Mouse (Mus musculus): ENCODE results near the gene Myadm. TPM values are rescaled to one million over a fixed set of nuclear protein-coding genes. Genes with fewer than 3 reads are reported as not detected.

Myadm gene
- polyA plus RNA-seq, 1 experiment from 2014 or later: 105 TPM

DNA sequence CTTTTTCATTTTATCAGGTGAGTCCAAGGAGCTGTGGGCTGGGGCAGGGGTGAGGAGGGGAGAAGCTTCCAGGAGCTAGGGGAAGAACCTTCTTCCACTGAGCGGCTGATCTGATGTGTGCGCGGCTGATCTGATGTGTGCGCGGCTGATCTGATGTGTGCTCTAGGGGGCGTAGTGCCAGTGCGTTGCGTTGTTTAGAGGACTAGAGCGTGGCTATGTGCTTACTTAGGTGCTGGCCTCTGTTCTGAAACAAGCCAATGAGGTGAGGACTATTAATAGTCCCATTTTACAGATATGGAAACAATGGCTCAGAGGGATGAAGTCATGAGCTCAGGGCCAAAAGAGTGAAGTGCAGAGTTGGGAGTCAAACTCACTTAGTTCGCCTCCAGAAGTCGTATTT, 50.1 kb downstream of the Myadm start:
- H3K36me3 ChIP-seq: peaks cover 26% of the 10 kb centered on the region
- no peak overlapping the region for H3K9ac ChIP-seq
- no peak for ATAC-seq (ENCODE audit: insufficient number of reproducible peaks, low FRiP score, low TSS enrichment, low read depth)
- no peak overlapping the region for H3K4me2 ChIP-seq (replicated peaks)
- H3K4me1 ChIP-seq: 0 out of 2 replicates have a peak, but pooled peaks cover under 1% of the 10 kb centered on the region
- no peak overlapping the region for H3K27ac ChIP-seq (replicated peaks)
- H3K4me3 ChIP-seq (replicated peaks): no peak overlapping the region
- 89% methylated on average over 11 of the region's 11 CpGs for WGBS
- no peaks in the 10 kb centered on the region for H3K9me3 ChIP-seq (replicated peaks)
- H3K27me3 ChIP-seq: no peaks in the 10 kb centered on the region

DNA sequence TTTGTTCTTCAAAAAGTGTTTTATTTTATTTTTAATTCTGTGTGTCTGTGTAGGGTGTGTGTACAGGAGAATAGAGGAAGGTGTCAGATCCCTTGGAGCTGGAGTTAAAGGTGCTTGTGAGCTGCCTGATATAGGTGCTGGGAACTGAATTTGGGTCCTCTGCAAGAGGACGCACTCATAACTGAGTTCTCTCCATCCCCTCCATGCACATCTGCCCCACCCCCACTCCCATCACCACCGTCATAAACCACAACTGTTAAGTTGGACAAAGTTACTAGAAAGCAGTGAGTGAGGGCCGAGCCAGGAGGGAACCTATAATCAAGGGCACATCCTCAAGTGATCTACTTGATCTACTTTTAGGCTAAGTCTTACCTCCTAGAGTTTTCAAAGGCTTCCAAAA, 55.0 kb downstream of the Myadm start:
- WGBS: 79% methylated on average over 3 of the region's 3 CpGs
- H3K4me1 ChIP-seq: no peaks in the 10 kb centered on the region
- H3K9me3 ChIP-seq (replicated peaks): no peaks in the 10 kb centered on the region
- ATAC-seq (ENCODE audit: insufficient number of reproducible peaks, low FRiP score, low TSS enrichment, low read depth): no peak
- H3K27ac ChIP-seq (replicated peaks): no peak overlapping the region
- H3K9ac ChIP-seq: no peak overlapping the region
- H3K4me2 ChIP-seq (replicated peaks): no peak overlapping the region
- H3K27me3 ChIP-seq: no peaks in the 10 kb centered on the region
- no peak overlapping the region for H3K4me3 ChIP-seq (replicated peaks)
- H3K36me3 ChIP-seq: peaks cover 32% of the 10 kb centered on the region

DNA sequence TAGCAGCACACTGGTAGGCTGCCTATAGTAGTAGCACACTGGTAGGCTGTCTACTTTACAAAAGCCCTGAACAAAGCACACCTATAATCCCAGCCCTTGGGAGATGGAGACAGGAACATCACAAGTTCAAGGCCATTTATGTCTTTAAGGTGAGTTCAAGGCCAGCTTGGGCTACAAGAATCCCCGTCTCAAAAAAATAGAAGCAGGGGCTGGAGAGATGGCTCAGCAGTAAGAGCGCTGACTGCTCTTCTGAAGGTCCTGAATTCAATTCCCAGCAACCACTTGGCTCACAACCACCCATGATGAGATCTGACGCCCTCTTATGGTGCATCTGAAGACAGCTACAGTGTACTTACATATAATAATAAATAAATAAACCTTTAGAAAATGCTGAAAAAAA, 56.4 kb downstream of the Myadm start:
- ATAC-seq (ENCODE audit: insufficient number of reproducible peaks, low FRiP score, low TSS enrichment, low read depth): no peak
- H3K4me3 ChIP-seq (replicated peaks): no peak overlapping the region
- WGBS: 95% methylated on average over 3 of the region's 3 CpGs
- no peak overlapping the region for H3K4me2 ChIP-seq (replicated peaks)
- no peak overlapping the region for H3K9ac ChIP-seq
- no peaks in the 10 kb centered on the region for H3K9me3 ChIP-seq (replicated peaks)
- no peak overlapping the region for H3K27ac ChIP-seq (replicated peaks)
- H3K27me3 ChIP-seq: no peaks in the 10 kb centered on the region
- H3K36me3 ChIP-seq: peaks cover 43% of the 10 kb centered on the region
- H3K4me1 ChIP-seq: no peaks in the 10 kb centered on the region

DNA sequence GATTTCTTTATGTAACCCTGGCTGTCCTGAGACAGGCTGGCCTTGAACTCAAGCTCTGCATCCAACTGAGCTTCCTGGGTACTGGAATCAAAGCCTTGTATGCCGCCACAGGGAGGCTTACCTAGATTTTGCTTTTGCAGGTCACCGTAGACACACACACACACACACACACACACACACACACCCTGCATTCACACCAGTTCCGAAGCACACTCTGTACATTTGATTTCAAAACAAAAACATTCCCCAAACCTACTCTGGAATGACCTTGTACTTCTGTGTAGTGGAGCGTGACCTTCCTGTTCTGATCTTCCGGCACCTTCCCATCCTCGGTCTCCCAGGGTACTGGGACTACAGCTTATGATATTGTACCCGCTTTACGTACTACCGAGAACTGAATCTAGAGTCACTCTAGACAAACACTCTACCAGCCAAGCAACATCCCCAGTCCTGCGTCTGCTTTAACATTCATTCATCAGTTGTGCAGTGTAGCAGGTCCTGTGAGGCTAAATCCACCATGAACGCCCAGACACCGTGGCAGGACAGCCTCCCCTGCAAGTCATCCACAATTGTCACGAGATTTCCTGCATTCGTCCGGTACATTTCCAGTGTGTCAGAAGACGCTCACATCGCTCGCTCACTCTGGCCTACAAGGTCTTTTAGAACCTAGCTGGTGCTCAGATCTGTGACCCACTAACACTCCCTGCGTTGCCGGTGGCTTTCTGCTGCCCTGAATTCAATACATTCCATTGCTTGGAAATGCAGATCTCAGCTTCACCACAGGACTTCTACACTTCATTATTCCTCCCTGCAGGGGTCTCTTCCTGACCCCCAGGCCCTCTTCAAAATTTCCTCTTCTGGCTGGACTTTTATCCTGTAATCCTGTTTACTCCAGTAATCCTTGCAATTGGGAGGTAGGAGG, 58.7 kb downstream of the Myadm start:
- no peak for ATAC-seq (ENCODE audit: insufficient number of reproducible peaks, low FRiP score, low TSS enrichment, low read depth)
- Histone ChIP-seq H3K9ac (no peak overlapping the region), H3K4me2 (replicated peaks) (no peak overlapping the region), H3K27ac (replicated peaks) (no peak overlapping the region), H3K4me1 (no peaks in the 10 kb centered on the region), H3K36me3 (peaks cover 43% of the 10 kb centered on the region), H3K4me3 (replicated peaks) (no peak overlapping the region), H3K9me3 (replicated peaks) (no peaks in the 10 kb centered on the region), H3K27me3 (no peaks in the 10 kb centered on the region)
- WGBS: 52% methylated on average over 20 of the region's 20 CpGs

DNA sequence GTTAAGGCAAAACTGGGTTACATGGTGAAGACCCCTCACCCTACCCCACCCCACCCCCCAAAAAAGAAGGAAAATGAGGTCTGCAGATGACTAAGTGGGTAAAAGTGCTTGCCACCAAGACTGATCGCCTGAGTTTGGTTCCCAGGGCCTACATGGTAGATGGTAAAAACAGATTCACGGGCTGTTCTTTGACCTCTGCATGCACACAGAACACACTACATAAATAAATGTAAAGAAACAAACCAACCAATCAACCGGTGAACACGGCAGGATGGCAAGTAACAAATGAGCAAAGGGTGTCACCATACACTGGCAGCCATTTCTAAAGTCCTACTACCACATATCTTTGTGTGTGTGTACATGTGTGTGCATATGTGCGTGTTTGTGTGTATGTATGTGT, 59.4 kb downstream of the Myadm start:
- H3K27me3 ChIP-seq: no peaks in the 10 kb centered on the region
- H3K27ac ChIP-seq (replicated peaks): no peak overlapping the region
- ATAC-seq (ENCODE audit: insufficient number of reproducible peaks, low FRiP score, low TSS enrichment, low read depth): no peak
- H3K4me2 ChIP-seq (replicated peaks): no peak overlapping the region
- H3K36me3 ChIP-seq: peaks cover 37% of the 10 kb centered on the region
- no peak overlapping the region for H3K4me3 ChIP-seq (replicated peaks)
- H3K9me3 ChIP-seq (replicated peaks): no peaks in the 10 kb centered on the region
- WGBS: 73% methylated on average over 5 of the region's 5 CpGs
- no peaks in the 10 kb centered on the region for H3K4me1 ChIP-seq
- H3K9ac ChIP-seq: no peak overlapping the region

DNA sequence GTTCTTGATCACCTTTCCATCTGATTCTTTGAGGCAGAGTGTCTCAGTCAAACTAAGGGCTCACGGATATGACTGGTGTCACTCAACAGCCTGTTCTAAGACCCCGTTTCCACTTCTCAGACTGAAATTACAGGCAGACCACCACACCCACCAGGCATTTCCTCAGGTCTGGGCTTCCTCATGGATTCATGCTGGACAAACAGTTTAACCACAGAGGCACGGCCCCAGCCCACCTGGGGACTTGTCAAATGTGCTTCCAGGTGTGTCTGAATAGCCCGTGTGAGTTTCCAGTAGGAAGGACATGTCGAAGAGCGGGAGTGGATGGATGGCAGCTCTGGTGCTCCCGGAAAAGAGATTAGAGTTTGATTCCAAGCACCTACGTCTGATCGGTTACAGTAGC, 60.9 kb downstream of the Myadm start:
- H3K9ac ChIP-seq: no peak overlapping the region

More for the DNA sequence above, 60.9 kb downstream of the Myadm start:
- Histone ChIP-seq H3K9me3 (replicated peaks) (no peaks in the 10 kb centered on the region), H3K36me3 (peaks cover 33% of the 10 kb centered on the region), H3K4me1 (no peaks in the 10 kb centered on the region), H3K4me3 (replicated peaks) (no peak overlapping the region), H3K27me3 (no peaks in the 10 kb centered on the region), H3K27ac (replicated peaks) (no peak overlapping the region), H3K4me2 (replicated peaks) (no peak overlapping the region)
- ATAC-seq (ENCODE audit: insufficient number of reproducible peaks, low FRiP score, low TSS enrichment, low read depth): no peak
- WGBS: 91% methylated on average over 9 of the region's 9 CpGs

Other genes starting within 250 kb of the Myadm start
- 0.13 and 0.21 TPM in 2 replicates for gene AU018091, start 119.9 kb upstream of the Myadm start, polyA plus RNA-seq (2015; fragmentation: Nextera tagmentation; extraction: Ambion mirVana)
- gene Nlrp12, start 39.3 kb upstream of the Myadm start, polyA plus RNA-seq (2015; fragmentation: Nextera tagmentation; extraction: Ambion mirVana): not detected in 2 replicates
- 0.13 and 0.28 TPM in 2 replicates for gene Prkcg, start 99 bp downstream of the Myadm start, polyA plus RNA-seq (2015; fragmentation: Nextera tagmentation; extraction: Ambion mirVana)
- 2.0 and 3.1 TPM in 2 replicates for gene Cacng7, start 43.9 kb downstream of the Myadm start, polyA plus RNA-seq (2015; fragmentation: Nextera tagmentation; extraction: Ambion mirVana)
- 2.2 and 3.0 TPM in 2 replicates for gene Cacng8, start 101.6 kb downstream of the Myadm start, polyA plus RNA-seq (2015; fragmentation: Nextera tagmentation; extraction: Ambion mirVana)
- gene Cacng6, start 135.1 kb downstream of the Myadm start, polyA plus RNA-seq (2015; fragmentation: Nextera tagmentation; extraction: Ambion mirVana): 5.1 and 7.3 TPM in 2 replicates
- gene Tarm1, start 213.5 kb downstream of the Myadm start, polyA plus RNA-seq (2015; fragmentation: Nextera tagmentation; extraction: Ambion mirVana): 0.17 and 0.81 TPM in 2 replicates